ENCODE assay signal across 8 mouse cellular contexts in genomic region chr10:99459823-99460361, GRCm38 (mm10).
DNase-seq lines count a peak whose midpoint lies in the region; ATAC-seq lines count a peak whose summit lies in the region.

No protein-coding gene starts in this region.

- H3K4me3 ChIP-seq in midbrain, embryonic 14.5 days (replicated peaks; ENCODE audit: low read depth, low read length) = no peak overlapping the region
- H3K4me3 ChIP-seq in midbrain, embryonic 15.5 days = no peak overlapping the region
- H3K4me3 ChIP-seq in hindbrain, embryonic 12.5 days = no peak overlapping the region

- peaks cover 10% of the 10 kb centered on the region for H3K4me1 ChIP-seq in midbrain, embryonic 14.5 days (ENCODE audit: control insufficient read depth, insufficient read depth, low read length)
- peaks cover 11% of the 10 kb centered on the region for H3K4me1 ChIP-seq in midbrain, embryonic 15.5 days
- peaks cover 12% of the 10 kb centered on the region for H3K4me1 ChIP-seq in hindbrain, embryonic 12.5 days

- no peaks in the 10 kb centered on the region for H3K36me3 ChIP-seq in midbrain, embryonic 14.5 days (ENCODE audit: control insufficient read depth, insufficient read depth, low read length)
- H3K36me3 ChIP-seq in midbrain, embryonic 15.5 days (replicated peaks) = no peaks in the 10 kb centered on the region
- H3K36me3 ChIP-seq in hindbrain, embryonic 12.5 days = no peaks in the 10 kb centered on the region

- DNase-seq in midbrain, embryonic 14.5 days = peak; percentile 31
- DNase-seq in adrenal gland, postnatal 10 days = peak; percentile 60
- peak; percentile 47 for DNase-seq in kidney, adult 9 months
- peak; percentile 52 to 60 for DNase-seq in lung, postnatal 4 days
- peak; percentile 74 for DNase-seq in thymus, postnatal 0 days (ENCODE audit: low spot score)

- no peak for ATAC-seq in midbrain, embryonic 14.5 days (ENCODE audit: low FRiP score, low TSS enrichment)
- no peak for ATAC-seq in midbrain, embryonic 15.5 days (replicated peaks)
- peak; percentile 69 for ATAC-seq in granulocyte monocyte progenitor cell, adult 5-6 weeks (replicated peaks; ENCODE audit: poor library complexity, severe bottlenecking)
- no peak for ATAC-seq in hindbrain, embryonic 12.5 days (ENCODE audit: low FRiP score)

- no peaks in the 10 kb centered on the region for H3K9me3 ChIP-seq in midbrain, embryonic 14.5 days (ENCODE audit: control insufficient read depth, low read length)
- H3K9me3 ChIP-seq in midbrain, embryonic 15.5 days = no peaks in the 10 kb centered on the region
- H3K9me3 ChIP-seq in hindbrain, embryonic 12.5 days (replicated peaks) = no peaks in the 10 kb centered on the region

- H3K4me2 ChIP-seq in midbrain, embryonic 14.5 days (ENCODE audit: low read length) = no peak overlapping the region
- no peak overlapping the region for H3K4me2 ChIP-seq in midbrain, embryonic 15.5 days
- H3K4me2 ChIP-seq in hindbrain, embryonic 12.5 days (replicated peaks) = no peak overlapping the region

- H3K27ac ChIP-seq in midbrain, embryonic 14.5 days (replicated peaks; ENCODE audit: low read depth, low read length) = no peak overlapping the region
- no peak overlapping the region for H3K27ac ChIP-seq in midbrain, embryonic 15.5 days
- no peak overlapping the region for H3K27ac ChIP-seq in hindbrain, embryonic 12.5 days

- no peaks in the 10 kb centered on the region; the same call in 1 of the 2 replicates for H3K27me3 ChIP-seq in midbrain, embryonic 14.5 days (ENCODE audit: control insufficient read depth, insufficient read depth, low read length)
- H3K27me3 ChIP-seq in midbrain, embryonic 15.5 days (replicated peaks) = no peaks in the 10 kb centered on the region
- no peaks in the 10 kb centered on the region for H3K27me3 ChIP-seq in hindbrain, embryonic 12.5 days

- 53% methylated on average over 10 of the region's 10 CpGs for WGBS in midbrain, embryonic 14.5 days
- WGBS in midbrain, embryonic 15.5 days = 50% methylated on average over 10 of the region's 10 CpGs
- 49% methylated on average over 10 of the region's 10 CpGs for WGBS in hindbrain, embryonic 12.5 days

- no peak overlapping the region for H3K9ac ChIP-seq in midbrain, embryonic 14.5 days (replicated peaks; ENCODE audit: low read length)
- no peak overlapping the region for H3K9ac ChIP-seq in midbrain, embryonic 15.5 days
- H3K9ac ChIP-seq in hindbrain, embryonic 12.5 days = no peak overlapping the region
